Mouse (Mus musculus) E14TG2a.4 (cell line): ENCODE measurements around the gene Gm13030.

ENCODE experiments used
- H3K27me3 ChIP-seq: 2 replicates; pipeline ENCODE4 v1.6.1; 2014; ENCODE audit warnings: low read length, control low read depth; ENCODE audit not compliant: insufficient read depth
- H3K36me3 ChIP-seq: 2 replicates; pipeline ENCODE4 v1.6.1; 2014; ENCODE audit warnings: low read length, control low read depth; ENCODE audit not compliant: insufficient read depth
- H3K4me1 ChIP-seq: replicated peaks from 2 replicates; pipeline ENCODE4 v1.6.1; 2014; ENCODE audit warnings: low read depth, low read length, control low read depth
- H3K4me3 ChIP-seq: replicated peaks from 2 replicates; pipeline ENCODE4 v1.5.1; 2014; ENCODE audit warnings: mild to moderate bottlenecking, low read length
- H3K9me3 ChIP-seq: 2 replicates; pipeline ENCODE4 v1.6.1; 2014; ENCODE audit warnings: low read length, control low read depth
- CTCF ChIP-seq: conservative IDR thresholded peaks from 2 replicates; pipeline ENCODE4 v1.5.1; 2014; ENCODE audit warnings: low read length
- NANOG ChIP-seq: IDR thresholded peaks from 2 replicates; pipeline ENCODE4 v1.6.1; 2014; ENCODE audit warnings: borderline replicate concordance, low read length, mixed read lengths
- POU5F1 ChIP-seq: IDR thresholded peaks from 2 replicates; pipeline ENCODE4 v1.6.1; 2014; ENCODE audit warnings: low read length, borderline replicate concordance

Gene Gm13030

GRCm38 (mm10) chr4:138858446-138858845, 15.3 kb downstream of the Gm13030 start:
- Histone ChIP-seq H3K27me3 (no peaks in the 10 kb centered on the region), H3K9me3 (0 out of 2 replicates have a peak, but pooled peaks cover 1% of the 10 kb centered on the region), H3K4me1 (peaks cover 63% of the 10 kb centered on the region), H3K36me3 (peaks cover 8% of the 10 kb centered on the region), H3K4me3 (no peak overlapping the region)
- no peak for TF ChIP-seq NANOG
- TF ChIP-seq CTCF, result no peak
- TF ChIP-seq POU5F1, result no peak

- peaks cover 55% of the 10 kb centered on the region for H3K4me1 ChIP-seq
- no peaks in the 10 kb centered on the region for H3K9me3 ChIP-seq
- TF ChIP-seq CTCF (no peak), POU5F1 (no peak), NANOG (no peak)
- no peaks in the 10 kb centered on the region for H3K27me3 ChIP-seq
- no peak overlapping the region for H3K4me3 ChIP-seq
- H3K36me3 ChIP-seq, result peaks cover 8% of the 10 kb centered on the region
These were observed 16.2 kb downstream of the Gm13030 start for GRCm38 (mm10) chr4:138857576-138857975.

- no peak for TF ChIP-seq POU5F1
- TF ChIP-seq NANOG, result no peak
- peak; percentile 97 for TF ChIP-seq CTCF
- Histone ChIP-seq H3K36me3 (peaks cover 8% of the 10 kb centered on the region), H3K4me3 (no peak overlapping the region), H3K27me3 (no peaks in the 10 kb centered on the region), H3K4me1 (peaks cover 44% of the 10 kb centered on the region), H3K9me3 (no peaks in the 10 kb centered on the region)
These were observed 17.3 kb downstream of the Gm13030 start for GRCm38 (mm10) chr4:138856491-138856890.

- TF ChIP-seq CTCF, result no peak
- Histone ChIP-seq H3K4me3 (no peak overlapping the region), H3K4me1 (peaks cover 38% of the 10 kb centered on the region), H3K9me3 (no peaks in the 10 kb centered on the region), H3K27me3 (no peaks in the 10 kb centered on the region), H3K36me3 (peaks cover 8% of the 10 kb centered on the region)
These were observed 18.6 kb downstream of the Gm13030 start for GRCm38 (mm10) chr4:138855092-138855632.

- peaks cover 5% of the 10 kb centered on the region for H3K36me3 ChIP-seq
- TF ChIP-seq POU5F1 (no peak), NANOG (no peak), CTCF (no peak)
- no peaks in the 10 kb centered on the region for H3K27me3 ChIP-seq
- H3K4me1 ChIP-seq, result peaks cover 19% of the 10 kb centered on the region
- H3K4me3 ChIP-seq, result no peak overlapping the region
- no peaks in the 10 kb centered on the region for H3K9me3 ChIP-seq
These were observed 20.8 kb downstream of the Gm13030 start for GRCm38 (mm10) chr4:138852961-138853360.

GRCm38 (mm10) chr4:138851463-138851862, 22.3 kb downstream of the Gm13030 start:
- Histone ChIP-seq H3K4me1 (peaks cover 5% of the 10 kb centered on the region; the same call in 1 of the 2 replicates), H3K9me3 (no peaks in the 10 kb centered on the region), H3K4me3 (no peak overlapping the region), H3K36me3 (peaks cover 5% of the 10 kb centered on the region), H3K27me3 (no peaks in the 10 kb centered on the region)
- TF ChIP-seq CTCF, result peak; percentile 98
- no peak for TF ChIP-seq POU5F1

- Histone ChIP-seq H3K9me3 (peaks cover 33% of the 10 kb centered on the region), H3K27me3 (no peaks in the 10 kb centered on the region), H3K4me3 (no peak overlapping the region), H3K4me1 (no peaks in the 10 kb centered on the region), H3K36me3 (0 out of 2 replicates have a peak, but pooled peaks cover 6% of the 10 kb centered on the region)
- TF ChIP-seq NANOG, result no peak
These were observed 32.4 kb downstream of the Gm13030 start for GRCm38 (mm10) chr4:138841386-138841785.

GRCm38 (mm10) chr4:138840726-138841125, 33.0 kb downstream of the Gm13030 start:
- TF ChIP-seq CTCF, result no peak
- no peak for TF ChIP-seq NANOG
- TF ChIP-seq POU5F1, result no peak
- 0 out of 2 replicates have a peak, but pooled peaks cover 6% of the 10 kb centered on the region for H3K36me3 ChIP-seq
- H3K9me3 ChIP-seq, result peaks cover 33% of the 10 kb centered on the region
- H3K4me3 ChIP-seq, result no peak overlapping the region
- no peaks in the 10 kb centered on the region for H3K27me3 ChIP-seq
- 0 out of 2 replicates have a peak, but pooled peaks cover 1% of the 10 kb centered on the region for H3K4me1 ChIP-seq

GRCm38 (mm10) chr4:138839806-138840205, 34.0 kb downstream of the Gm13030 start:
- no peaks in the 10 kb centered on the region for H3K27me3 ChIP-seq
- 0 out of 2 replicates have a peak, but pooled peaks cover 6% of the 10 kb centered on the region for H3K36me3 ChIP-seq
- no peak overlapping the region for H3K4me3 ChIP-seq
- peaks cover 29% of the 10 kb centered on the region for H3K9me3 ChIP-seq
- H3K4me1 ChIP-seq, result peaks cover 9% of the 10 kb centered on the region
- no peak for TF ChIP-seq POU5F1
- TF ChIP-seq CTCF, result no peak
- TF ChIP-seq NANOG, result no peak
